In the genomic region with DNA sequence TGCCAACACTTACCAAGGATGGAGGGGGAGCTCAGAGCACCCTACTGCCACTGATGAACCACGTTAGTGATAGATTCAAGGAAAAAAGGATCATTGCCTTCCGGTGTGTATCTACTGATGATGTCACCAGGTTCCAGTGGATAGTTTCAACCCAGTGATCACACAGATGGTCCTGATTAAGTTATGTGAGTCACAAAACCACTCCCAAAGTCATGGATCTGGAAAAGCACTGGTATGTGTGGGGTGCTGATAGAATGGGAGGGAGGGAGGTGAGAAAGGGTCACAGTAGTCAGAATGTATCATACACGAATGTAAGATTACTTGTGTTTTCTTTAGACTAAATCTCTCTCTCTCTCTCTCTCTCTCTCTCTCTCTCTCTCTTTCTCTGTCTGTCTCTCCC, we compare ENCODE assay signal across 13 mouse cellular contexts.
"Had no signal": no experiment of that assay in that cellular context is flagged by ENCODE, and none has a peak within 500 bp of the region (broad histone marks: within the 10 kb centered on the region; RNA-seq: fewer than 3 reads in every experiment).

No protein-coding gene starts in this region.

- DNase-seq: lung, adult 18-20 months; lung, embryonic 14.5 days; lung, postnatal 10 days; lung, postnatal 4 days; midbrain, embryonic 14.5 days; retina, postnatal 1 day; right cerebral cortex, adult 18-20 months; right cerebral cortex, postnatal 25 days; right cerebral cortex, postnatal 4 days; spleen, adult 18-20 months; thymus, adult 18-20 months; thymus, postnatal 14 days; thymus, postnatal 36 days had no signal
